Mouse (Mus musculus): ENCODE data around the gene Vmn2r99.

The Vmn2r99 gene

DNA sequence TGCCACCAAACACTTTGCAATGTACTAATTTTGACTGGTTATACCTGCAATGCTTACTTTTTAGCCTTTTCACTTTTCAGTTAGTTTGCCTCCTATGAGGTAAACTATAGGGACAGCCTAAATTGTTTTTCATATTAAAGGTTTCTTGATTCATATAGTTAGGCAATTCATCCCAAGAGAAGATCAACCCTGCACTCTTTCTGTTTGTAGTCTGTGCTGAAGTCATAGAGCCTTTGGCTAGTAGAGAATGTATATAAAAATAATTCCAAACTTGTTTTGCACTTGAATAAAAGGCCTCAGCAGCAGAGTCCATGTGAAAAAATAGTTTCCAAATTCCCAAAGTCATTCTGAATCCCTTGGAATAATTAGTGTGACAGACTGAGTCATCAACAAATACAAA, at the start of gene Vmn2r99:
Gene Vmn2r99 (plus strand): TSS at position 301 of the 400 bp plus-strand sequence.
- in situ Hi-C loops (cut with MseI, MboI) = no loop called here

- in situ Hi-C loops (cut with MseI, MboI) = no loop called here
Measured at GRCm38 (mm10) chr17:19437623-19438022, 75.9 kb downstream of the Vmn2r99 start.

GRCm38 (mm10) chr17:19444932-19445331, 83.2 kb downstream of the Vmn2r99 start:
- in situ Hi-C loops (cut with MseI, MboI) = no loop called here
